Mouse (Mus musculus) heart, embryonic 10.5 days (tissue): ENCODE measurements around the gene Synj2. TPM values are rescaled to one million over a fixed set of nuclear protein-coding genes. Genes with fewer than 3 reads are reported as not detected.

ENCODE experiments used
- DNase-seq: peaks from one replicate; pipeline ENCODE4 v3.0.0-alpha.2; 2017; ENCODE audit warnings: low spot score
- H3K27ac ChIP-seq: fragments of 300-500 bp; sonication (generic); 2 replicates; pipeline ENCODE4 v1.5.1; 2016; ENCODE audit warnings: mild to moderate bottlenecking
- H3K27me3 ChIP-seq: fragments of 300-500 bp; sonication (generic); 2 replicates; pipeline ENCODE4 v1.6.1; 2016; ENCODE audit warnings: mild to moderate bottlenecking; ENCODE audit not compliant: poor library complexity, insufficient read depth, severe bottlenecking
- H3K36me3 ChIP-seq: fragments of 300-500 bp; sonication (generic); 2 replicates; pipeline ENCODE4 v1.6.1; 2016; ENCODE audit warnings: mild to moderate bottlenecking, moderate library complexity
- H3K4me1 ChIP-seq: fragments of 300-500 bp; sonication (generic); 2 replicates; pipeline ENCODE4 v1.6.1; 2016; ENCODE audit warnings: mild to moderate bottlenecking
- H3K4me3 ChIP-seq: fragments of 300-500 bp; sonication (generic); 2 replicates; pipeline ENCODE4 v1.5.1; 2016; ENCODE audit warnings: mild to moderate bottlenecking, moderate library complexity
- H3K9me3 ChIP-seq: fragments of 300-500 bp; sonication (generic); 2 replicates; pipeline ENCODE4 v1.6.1; 2016; ENCODE audit warnings: mild to moderate bottlenecking, moderate library complexity
- WGBS: fragments of 180-500 bp; shearing (Covaris S2); methylation state at CpG from one replicate; pipeline ENCODE4 v1.1.7; 2016; 5-methylcytosine and 5-hydroxymethylcytosine counted together
- polyA plus RNA-seq: library from polyadenylated mRNA; unstranded; fragments of >200 nt; fragmentation: Nextera tagmentation; extraction: Ambion mirVana; gene quantifications from 2 replicates; pipeline ENCODE4 v1.2.1, GENCODE M21; 2016

The Synj2 gene
- polyA plus RNA-seq, 1 experiment from 2014 or later = 3.4 TPM

DNA sequence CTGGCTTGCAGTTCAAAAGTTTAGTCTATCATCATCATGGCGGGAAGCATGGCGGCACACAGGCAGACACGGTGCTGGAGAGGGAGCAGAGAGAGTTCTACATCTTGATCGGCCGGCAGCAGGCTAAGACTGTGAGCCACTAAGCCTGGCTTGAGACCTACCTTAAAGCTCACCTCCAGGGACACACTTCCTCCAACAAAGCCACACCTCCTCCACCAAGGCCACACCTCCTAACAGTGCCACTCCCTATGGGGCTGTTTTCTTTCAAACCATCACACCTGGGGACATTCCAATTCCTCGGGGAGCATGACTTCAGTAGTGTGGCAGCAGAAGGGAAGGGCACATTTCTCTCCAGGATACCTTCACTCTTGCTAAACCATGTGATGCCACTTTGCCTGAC lies 27.5 kb downstream of the Synj2 start:
- no peaks in the 10 kb centered on the region for H3K9me3 ChIP-seq
- H3K4me3 ChIP-seq = no peak overlapping the region
- H3K36me3 ChIP-seq = no peaks in the 10 kb centered on the region
- no peak overlapping the region for H3K27ac ChIP-seq
- 60% methylated on average over 6 of the region's 6 CpGs for WGBS
- DNase-seq = no peak
- peaks cover 12% of the 10 kb centered on the region for H3K4me1 ChIP-seq
- no peaks in the 10 kb centered on the region for H3K27me3 ChIP-seq

DNA sequence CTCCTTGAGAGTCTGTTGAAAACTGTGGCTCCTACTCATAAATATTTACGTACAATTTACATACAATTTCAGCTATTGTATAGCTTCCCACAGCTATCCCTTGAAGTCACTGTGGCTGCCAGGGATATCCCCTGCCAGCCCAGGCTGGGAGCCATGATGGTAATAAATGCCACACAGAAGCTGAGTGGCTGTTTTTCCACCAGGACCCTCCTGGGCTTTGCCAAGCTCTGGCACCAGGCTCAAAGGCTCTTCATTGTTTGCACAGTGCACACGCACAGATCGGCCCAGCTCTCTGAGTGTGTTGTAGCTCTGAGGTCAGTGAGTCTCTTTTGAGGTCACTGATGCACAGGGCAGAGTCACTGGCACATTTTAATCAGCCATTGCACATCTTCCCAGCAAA lies 28.2 kb downstream of the Synj2 start:
- Histone ChIP-seq H3K4me3 (no peak overlapping the region), H3K4me1 (peaks cover 12% of the 10 kb centered on the region), H3K36me3 (no peaks in the 10 kb centered on the region), H3K27ac (no peak overlapping the region), H3K9me3 (no peaks in the 10 kb centered on the region), H3K27me3 (no peaks in the 10 kb centered on the region)
- no peak for DNase-seq
- 77% methylated on average over 3 of the region's 3 CpGs for WGBS

DNA sequence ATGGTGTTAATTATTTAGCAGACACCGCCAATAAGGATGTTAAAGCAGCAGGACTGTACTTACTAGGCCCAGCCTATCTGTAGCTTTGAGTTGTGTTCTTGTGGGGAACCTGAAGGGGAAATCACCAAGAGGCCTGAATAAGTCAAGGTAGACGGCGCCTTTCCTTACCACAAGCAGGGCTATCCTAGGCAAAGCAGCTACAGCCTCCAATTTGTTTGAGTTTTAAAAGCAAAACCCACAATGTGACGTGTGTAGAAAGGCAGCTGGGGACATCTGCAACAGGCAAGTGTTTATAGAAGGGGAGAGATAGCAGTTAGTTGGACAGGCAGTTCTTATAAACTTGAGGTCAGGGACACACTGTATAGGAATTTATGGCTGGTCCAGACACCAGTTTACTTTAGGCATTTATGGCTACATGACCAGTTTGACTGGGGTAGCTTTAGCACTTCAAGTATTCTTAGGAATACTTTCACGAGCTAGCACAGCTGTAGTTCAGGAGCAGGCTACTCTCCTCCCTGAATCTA lies 29.3 kb downstream of the Synj2 start:
- 84% methylated on average over 5 of the region's 5 CpGs for WGBS
- Histone ChIP-seq H3K27ac (no peak overlapping the region), H3K4me1 (peaks cover 9% of the 10 kb centered on the region), H3K9me3 (no peaks in the 10 kb centered on the region), H3K4me3 (no peak overlapping the region), H3K36me3 (no peaks in the 10 kb centered on the region), H3K27me3 (no peaks in the 10 kb centered on the region)
- DNase-seq = no peak

DNA sequence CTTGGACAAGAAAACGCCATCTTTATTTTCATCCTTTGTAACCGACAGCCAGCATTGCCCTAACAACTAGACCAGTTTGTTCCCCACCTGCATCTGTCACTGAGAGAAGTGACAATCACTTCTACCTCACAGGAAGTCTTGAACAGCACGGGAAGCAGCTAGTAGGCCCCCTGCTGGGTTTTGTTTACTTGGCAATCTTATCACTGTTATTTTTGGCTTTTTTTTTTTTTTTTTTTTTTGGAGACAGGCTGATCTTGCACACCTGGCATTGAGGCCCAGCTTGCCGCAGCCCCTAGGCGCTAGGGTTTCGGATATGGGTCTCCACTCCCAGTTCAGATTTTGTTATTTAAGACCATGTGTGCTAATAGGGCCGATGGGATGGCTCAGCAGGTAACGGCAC lies 32.5 kb downstream of the Synj2 start:
- no peak for DNase-seq
- 60% methylated on average over 8 of the region's 8 CpGs for WGBS
- Histone ChIP-seq H3K27ac (no peak overlapping the region), H3K27me3 (no peaks in the 10 kb centered on the region), H3K36me3 (no peaks in the 10 kb centered on the region), H3K9me3 (no peaks in the 10 kb centered on the region), H3K4me1 (peaks cover 39% of the 10 kb centered on the region), H3K4me3 (no peak overlapping the region)

DNA sequence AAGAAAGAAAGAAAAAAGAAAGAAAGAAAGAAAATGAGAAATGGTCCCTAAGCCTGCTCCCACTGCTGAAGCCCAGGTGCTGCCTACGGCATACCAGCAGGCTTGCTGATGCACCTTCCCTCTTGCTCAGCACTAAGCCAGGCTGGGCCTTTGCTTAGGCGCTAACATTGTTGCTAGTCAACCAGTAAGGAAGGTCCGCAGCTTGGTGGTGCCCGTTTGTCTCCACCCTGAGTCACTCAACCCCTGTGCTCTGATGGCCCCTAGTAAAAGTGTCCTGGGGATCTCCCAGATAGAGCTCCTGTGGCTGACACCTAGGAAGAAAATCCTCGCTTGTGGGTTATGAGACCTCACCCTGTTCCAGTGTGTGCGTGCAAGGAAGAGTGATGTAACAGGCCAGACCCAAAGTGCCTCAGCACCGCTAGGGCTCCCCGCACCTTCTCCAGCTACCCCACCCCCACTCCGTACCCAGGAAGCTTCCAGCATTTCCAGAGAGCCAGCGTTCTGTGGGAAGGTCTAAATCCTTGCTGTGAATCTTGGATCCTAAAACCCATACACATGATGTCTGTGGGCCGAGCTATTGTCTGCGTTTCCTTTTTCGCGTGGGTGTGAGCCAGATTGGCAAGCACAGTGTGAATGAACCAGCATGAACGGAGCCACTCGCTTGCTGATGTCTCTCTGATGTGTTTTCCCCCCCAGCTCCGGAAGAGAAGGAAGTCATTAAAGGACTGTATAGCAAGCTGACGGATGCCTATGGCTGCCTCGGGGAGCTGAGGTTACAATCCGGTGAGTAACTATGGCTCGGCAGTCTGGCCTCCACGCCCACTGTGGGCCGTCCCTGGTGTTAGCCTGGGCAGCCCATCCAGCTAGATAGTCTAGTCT lies 34.3 kb downstream of the Synj2 start:
- DNase-seq = no peak
- Histone ChIP-seq H3K27me3 (no peaks in the 10 kb centered on the region), H3K4me3 (peak overlapping the region; percentile 31), H3K27ac (peak overlapping the region; percentile 66), H3K4me1 (peaks cover 50% of the 10 kb centered on the region), H3K36me3 (no peaks in the 10 kb centered on the region), H3K9me3 (no peaks in the 10 kb centered on the region)
- 42% methylated on average over 23 of the region's 23 CpGs for WGBS

DNA sequence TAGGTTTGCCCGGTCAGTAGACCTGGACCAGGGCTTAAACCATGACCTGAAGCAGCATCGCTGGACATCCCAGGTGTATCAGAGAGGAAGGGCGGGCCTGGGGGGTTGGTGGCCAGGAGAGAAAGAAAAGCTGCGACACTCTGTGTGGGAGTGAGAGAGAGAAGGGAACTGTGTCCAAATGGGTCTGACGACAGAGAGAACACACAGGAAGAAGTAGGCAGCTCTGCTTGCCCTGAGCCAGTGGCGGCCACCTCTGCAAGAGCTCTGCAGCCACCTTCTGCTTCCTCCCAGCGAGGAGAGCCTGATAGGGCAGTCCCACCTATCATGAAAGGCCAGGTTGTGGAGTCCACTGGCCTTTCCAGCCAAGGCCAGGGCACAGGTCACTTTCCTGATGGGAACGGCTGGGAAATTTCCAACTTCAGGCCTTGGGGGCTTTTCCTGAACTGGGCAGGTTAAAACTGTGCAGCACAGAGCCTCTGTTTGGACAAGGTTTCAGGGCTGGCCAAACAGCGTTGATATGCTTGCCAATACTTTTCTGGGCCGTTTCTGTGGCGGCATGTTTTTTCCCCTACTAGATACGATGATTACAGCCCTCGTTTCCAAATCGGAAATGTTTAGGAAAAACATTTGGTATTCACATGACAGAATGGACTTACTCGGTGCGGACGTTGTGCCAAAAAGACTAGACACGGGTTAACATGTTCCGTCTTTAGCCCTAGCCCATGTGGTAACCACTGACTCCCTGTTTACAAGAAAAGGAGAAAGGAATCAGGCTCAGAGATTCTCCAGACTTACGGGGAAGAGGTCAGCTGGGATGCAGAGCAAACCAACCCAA lies 35.4 kb downstream of the Synj2 start:
- WGBS = 64% methylated on average over 20 of the region's 20 CpGs
- DNase-seq = no peak
- Histone ChIP-seq H3K36me3 (no peaks in the 10 kb centered on the region), H3K4me3 (no peak overlapping the region), H3K9me3 (no peaks in the 10 kb centered on the region), H3K4me1 (peaks cover 50% of the 10 kb centered on the region), H3K27me3 (no peaks in the 10 kb centered on the region), H3K27ac (peak overlapping the region; percentile 81)

DNA sequence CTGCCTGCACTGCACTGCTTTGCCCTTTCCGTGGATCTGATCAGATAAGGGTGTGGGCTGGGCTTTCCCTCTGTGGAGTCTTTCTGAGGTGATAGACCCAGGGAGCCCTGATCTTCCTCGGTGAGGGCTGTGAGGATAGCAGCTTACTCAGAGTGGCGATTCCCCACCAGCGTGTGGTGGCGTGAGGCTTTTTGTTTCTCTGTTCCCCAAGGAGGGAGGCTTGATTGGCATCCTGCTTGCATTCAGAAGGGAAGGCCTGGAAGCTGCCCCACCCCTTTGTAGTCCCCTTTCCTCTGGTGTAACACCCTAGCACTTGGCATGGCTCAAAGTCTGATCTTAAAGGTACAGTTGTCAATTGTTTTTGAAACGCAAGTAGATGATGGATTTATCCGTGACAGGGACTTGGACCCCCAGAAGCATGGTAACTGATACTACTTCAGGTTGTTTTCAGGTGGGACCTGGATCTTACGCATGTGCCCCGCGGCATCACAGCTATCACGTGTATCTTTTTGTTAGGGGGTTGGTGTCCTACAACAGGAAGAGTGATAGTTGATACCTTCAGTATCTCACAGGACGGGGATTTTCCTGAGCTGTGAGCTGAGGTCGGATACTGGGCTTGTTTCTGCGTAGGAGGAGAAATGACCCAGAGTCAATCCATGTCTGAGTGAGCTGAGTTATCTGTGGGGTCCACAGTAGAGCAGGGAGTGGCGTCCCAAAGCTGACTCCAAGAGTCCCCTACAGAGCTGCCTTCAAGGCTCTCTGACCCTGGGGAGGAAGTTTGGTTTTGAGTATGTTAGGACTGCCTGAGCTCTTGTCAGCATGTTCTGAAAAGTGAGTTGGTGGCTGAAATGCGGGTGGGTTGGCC lies 36.2 kb downstream of the Synj2 start:
- Histone ChIP-seq H3K9me3 (no peaks in the 10 kb centered on the region), H3K4me3 (no peak overlapping the region), H3K27me3 (no peaks in the 10 kb centered on the region), H3K27ac (peak overlapping the region; percentile 81), H3K4me1 (peaks cover 51% of the 10 kb centered on the region), H3K36me3 (no peaks in the 10 kb centered on the region)
- WGBS = 43% methylated on average over 16 of the region's 16 CpGs
- no peak for DNase-seq

DNA sequence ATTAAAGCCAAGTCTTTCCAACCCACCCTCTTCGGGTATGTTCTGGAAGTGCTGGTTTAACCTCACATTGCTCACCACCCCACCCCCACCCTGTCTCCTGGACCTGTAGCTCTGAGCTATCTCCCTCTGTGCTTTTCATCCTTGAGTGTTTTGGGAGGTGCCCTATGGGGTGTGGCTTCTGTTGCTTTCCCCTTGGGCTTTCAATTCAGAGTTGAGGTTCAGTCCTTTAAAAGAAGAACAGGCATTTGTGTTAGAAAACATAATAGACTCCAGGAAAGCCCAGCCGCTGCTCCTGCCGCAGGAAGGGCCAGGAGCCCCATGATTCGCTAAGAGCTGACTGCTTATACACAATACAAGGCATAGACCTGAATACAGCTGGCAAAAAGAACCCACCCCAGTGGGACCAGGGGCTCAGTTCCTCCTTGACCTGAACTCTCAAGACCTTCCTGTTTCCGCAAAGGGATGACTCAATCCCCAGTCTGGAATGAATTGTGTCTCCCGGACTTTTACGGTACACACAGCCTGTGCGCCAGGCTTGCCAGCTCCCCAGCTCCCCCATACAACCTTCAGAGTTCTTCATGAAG lies 36.9 kb downstream of the Synj2 start:
- H3K27me3 ChIP-seq = no peaks in the 10 kb centered on the region
- DNase-seq = no peak
- no peaks in the 10 kb centered on the region for H3K36me3 ChIP-seq
- peak overlapping the region; percentile 81 for H3K27ac ChIP-seq
- H3K9me3 ChIP-seq = no peaks in the 10 kb centered on the region
- H3K4me3 ChIP-seq = no peak overlapping the region
- H3K4me1 ChIP-seq = peaks cover 56% of the 10 kb centered on the region
- WGBS = 68% methylated on average over 8 of the region's 8 CpGs

DNA sequence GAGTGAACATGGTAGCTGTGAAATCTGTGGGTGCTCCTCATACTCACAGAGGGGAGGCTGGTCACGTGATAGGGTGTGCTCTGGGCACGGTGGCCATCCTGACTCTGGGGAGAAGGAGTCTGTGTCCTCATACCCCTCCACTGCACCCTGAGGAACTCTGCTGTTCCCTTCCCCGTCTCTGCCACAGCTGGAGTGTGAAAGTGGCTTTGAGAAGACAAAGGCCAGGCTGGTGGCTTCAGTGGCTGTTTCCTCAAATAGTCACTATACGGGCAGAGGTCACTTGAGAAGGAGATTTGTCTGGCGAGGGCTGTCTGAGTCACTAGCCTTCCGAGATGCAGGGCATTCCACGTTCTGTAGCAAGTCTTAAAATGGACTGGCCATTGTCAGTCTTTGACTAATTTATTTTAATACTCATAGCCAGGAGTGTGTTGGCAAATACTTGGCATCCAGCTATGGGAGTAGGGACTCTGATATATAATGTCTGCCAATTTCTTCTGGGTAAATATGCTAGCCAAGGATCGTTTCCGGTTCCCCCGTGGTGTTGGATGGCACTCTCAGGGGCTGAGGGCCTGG lies 37.5 kb downstream of the Synj2 start:
- Histone ChIP-seq H3K4me1 (peaks cover 60% of the 10 kb centered on the region), H3K36me3 (no peaks in the 10 kb centered on the region), H3K27me3 (no peaks in the 10 kb centered on the region), H3K9me3 (no peaks in the 10 kb centered on the region), H3K4me3 (no peak overlapping the region), H3K27ac (peak overlapping the region; percentile 81)
- WGBS = 41% methylated on average over 10 of the region's 10 CpGs
- DNase-seq = no peak

DNA sequence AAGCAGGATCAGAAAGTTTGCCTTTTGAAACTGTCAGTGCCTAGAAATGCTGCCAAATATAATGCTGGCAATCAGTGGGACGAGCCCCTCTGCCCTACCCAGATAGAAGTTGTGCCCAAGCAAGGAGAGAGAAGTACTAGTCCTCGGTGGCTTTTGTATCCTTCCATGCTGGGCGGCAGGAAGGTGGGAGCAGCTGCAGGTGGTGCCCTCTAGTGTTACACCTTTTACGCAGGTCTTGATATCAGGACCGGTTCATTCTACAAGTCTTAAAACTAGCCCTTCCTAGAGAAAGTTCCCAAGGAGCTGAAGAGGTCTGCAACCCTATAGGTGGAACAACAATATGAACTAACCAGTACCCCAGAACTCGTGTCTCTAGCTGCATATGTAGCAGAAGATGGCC lies 39.8 kb downstream of the Synj2 start:
- 38% methylated on average over 6 of the region's 6 CpGs for WGBS
- Histone ChIP-seq H3K4me3 (no peak overlapping the region), H3K27me3 (no peaks in the 10 kb centered on the region), H3K27ac (no peak overlapping the region), H3K4me1 (peaks cover 65% of the 10 kb centered on the region), H3K9me3 (no peaks in the 10 kb centered on the region), H3K36me3 (no peaks in the 10 kb centered on the region)
- DNase-seq = no peak

DNA sequence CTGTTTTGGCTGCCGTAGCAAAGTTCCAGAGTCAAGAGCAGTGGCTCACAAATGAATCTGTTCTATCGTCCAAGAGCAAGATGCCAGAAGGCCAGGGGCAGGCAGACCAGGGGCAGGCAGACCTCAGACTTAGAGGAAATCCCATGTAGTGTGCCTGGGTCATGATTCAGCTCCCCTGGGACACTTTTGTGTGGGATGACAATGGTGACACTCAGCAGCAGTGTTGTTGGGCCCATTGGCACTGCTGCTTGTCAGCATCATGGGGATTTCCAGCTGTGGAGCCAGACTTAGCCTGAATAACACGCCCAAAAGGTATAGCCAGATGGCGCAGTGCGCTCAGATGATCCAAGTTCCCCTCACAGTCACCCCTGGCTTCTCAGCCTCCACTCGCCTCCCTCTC lies 42.1 kb downstream of the Synj2 start:
- DNase-seq = no peak
- Histone ChIP-seq H3K4me3 (no peak overlapping the region), H3K27me3 (peaks cover 3% of the 10 kb centered on the region; the same call in 1 of the 2 replicates), H3K4me1 (peaks cover 63% of the 10 kb centered on the region), H3K36me3 (no peaks in the 10 kb centered on the region), H3K27ac (0 out of 2 replicates have a peak overlapping the region, but pooled peaks have one; percentile 2), H3K9me3 (no peaks in the 10 kb centered on the region)
- WGBS = 69% methylated on average over 6 of the region's 6 CpGs

DNA sequence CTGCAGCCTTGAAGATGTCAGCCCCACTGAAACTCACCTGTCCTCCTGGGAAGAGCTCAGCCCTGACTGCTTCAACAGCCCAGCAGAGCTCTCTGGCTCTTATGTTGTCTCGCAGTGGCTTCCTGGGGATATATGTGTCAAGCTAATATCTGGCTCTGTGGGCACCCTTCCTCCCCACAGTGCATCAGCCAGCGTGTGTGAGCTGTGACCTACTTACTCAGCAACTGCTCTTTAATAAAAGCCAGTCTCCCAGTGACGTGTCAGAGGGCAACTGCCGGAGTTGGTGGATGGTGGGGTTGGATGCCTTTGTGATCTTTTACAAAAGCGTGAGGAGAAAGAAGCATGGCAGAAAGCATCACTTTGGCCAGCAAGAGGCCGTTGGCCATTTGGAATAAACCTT lies 42.8 kb downstream of the Synj2 start:
- WGBS = 79% methylated on average over 6 of the region's 6 CpGs
- H3K27me3 ChIP-seq = peaks cover 3% of the 10 kb centered on the region; the same call in 1 of the 2 replicates
- H3K27ac ChIP-seq = peak overlapping the region; percentile 6; the same call in 1 of the 2 replicates
- peaks cover 57% of the 10 kb centered on the region for H3K4me1 ChIP-seq
- no peaks in the 10 kb centered on the region for H3K9me3 ChIP-seq
- H3K36me3 ChIP-seq = no peaks in the 10 kb centered on the region
- DNase-seq = no peak
- no peak overlapping the region for H3K4me3 ChIP-seq
